Mouse (Mus musculus): ENCODE data around the gene Sag. TPM values are rescaled to one million over a fixed set of nuclear protein-coding genes. Genes with fewer than 3 reads are reported as not detected.

The Sag gene
- total and polyA plus RNA-seq, 2 experiments: 0.09 to 0.15 TPM

DNA sequence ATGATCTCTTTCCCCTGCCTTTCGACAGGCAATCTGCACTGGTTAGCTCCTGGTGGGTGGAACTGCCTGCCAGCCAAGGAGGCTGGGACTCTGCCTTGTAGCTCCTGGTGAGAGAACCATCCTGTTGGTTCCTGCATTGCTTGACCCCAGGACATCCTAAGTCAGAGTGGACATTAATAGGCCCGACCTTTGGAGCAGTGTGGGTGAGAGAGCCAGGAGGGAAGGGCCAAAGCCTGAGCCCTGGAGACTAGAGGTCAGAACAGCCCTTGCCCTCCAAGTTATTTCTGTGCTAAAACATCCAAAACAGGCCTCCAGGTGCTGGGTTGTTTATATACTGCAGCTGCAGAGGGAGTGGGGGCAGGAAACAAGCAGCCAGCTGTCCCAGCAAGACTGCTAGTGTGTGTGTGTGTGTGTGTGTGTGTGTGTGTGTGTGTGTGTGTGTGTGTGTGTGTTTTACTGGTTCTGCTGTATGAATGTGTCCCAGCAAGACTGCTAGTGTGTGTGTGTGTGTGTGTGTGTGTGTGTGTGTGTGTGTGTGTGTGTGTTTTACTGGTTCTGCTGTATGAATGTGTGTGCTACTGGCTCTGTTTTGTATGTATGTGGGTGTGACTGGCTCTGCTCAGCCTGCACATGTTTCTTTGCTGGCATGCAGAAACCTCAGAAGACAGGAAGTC is 43.5 kb downstream of the Sag start:
- Histone ChIP-seq H3K27ac (replicated peaks; ENCODE audit: insufficient read depth, low read depth, low read length) (no peak overlapping the region), H3K27me3 (ENCODE audit: control insufficient read depth, insufficient read depth, low read length) (no peaks in the 10 kb centered on the region), H3K4me1 (ENCODE audit: control insufficient read depth, insufficient read depth, low read length) (peaks cover 7% of the 10 kb centered on the region; the same call in 1 of the 2 replicates), H3K9ac (ENCODE audit: low read depth, low read length) (no peak overlapping the region), H3K36me3 (ENCODE audit: control insufficient read depth, insufficient read depth, low read length) (no peaks in the 10 kb centered on the region), H3K4me3 (ENCODE audit: insufficient read depth, low read depth, low read length) (no peak overlapping the region), H3K79me2 (ENCODE audit: control insufficient read depth, insufficient read depth, low read length) (no peaks in the 10 kb centered on the region)
- TF ChIP-seq POLR2A (IDR thresholded peaks at IDR 0.05; ENCODE audit: extremely low read depth, insufficient read depth, low read length) (no peak), CTCF (IDR thresholded peaks at IDR 0.05; ENCODE audit: low read depth, low read length) (no peak)
- DNase-seq (ENCODE audit: extremely low read depth, low read depth, low spot score): peak; percentile 78
- 5% methylated on average over 2 of the region's 2 CpGs for WGBS

DNA sequence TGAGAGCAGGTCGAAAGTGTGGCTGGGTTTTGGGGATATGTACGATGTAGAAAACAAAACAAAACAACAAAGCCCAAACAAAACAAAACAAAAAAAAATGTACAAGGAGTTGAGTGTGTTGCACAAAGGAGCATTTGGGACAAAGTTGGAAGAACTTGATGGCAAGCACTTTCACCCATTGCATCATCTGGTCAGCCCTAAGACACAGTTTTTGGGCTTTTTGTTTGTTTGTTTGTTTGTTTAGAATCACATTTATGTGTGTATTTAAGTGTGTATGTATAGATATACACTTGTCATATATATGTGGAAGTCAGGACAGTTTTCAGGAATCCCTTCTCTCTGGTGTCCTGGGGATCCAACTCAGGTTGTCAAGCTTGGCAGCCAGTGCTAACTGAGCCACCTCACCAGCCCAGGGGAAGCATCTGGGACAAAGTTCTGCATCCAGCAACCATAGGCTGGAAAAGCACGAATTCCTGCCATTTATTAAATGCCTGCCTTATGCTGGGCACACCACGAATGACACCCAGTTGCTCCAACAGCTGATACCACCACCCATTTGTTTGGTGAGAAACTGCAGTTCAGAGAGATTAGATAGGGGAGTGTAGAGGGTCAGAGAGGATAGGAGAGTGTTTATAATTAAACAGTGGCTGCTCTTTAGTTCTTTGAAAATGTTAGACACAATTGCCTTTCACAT is 44.1 kb downstream of the Sag start:
- Histone ChIP-seq H3K4me1 (ENCODE audit: control insufficient read depth, insufficient read depth, low read length) (peaks cover 10% of the 10 kb centered on the region; the same call in 1 of the 2 replicates), H3K4me3 (ENCODE audit: insufficient read depth, low read depth, low read length) (no peak overlapping the region), H3K27ac (replicated peaks; ENCODE audit: insufficient read depth, low read depth, low read length) (no peak overlapping the region), H3K79me2 (ENCODE audit: control insufficient read depth, insufficient read depth, low read length) (no peaks in the 10 kb centered on the region), H3K27me3 (ENCODE audit: control insufficient read depth, insufficient read depth, low read length) (no peaks in the 10 kb centered on the region), H3K9ac (ENCODE audit: low read depth, low read length) (no peak overlapping the region), H3K36me3 (ENCODE audit: control insufficient read depth, insufficient read depth, low read length) (no peaks in the 10 kb centered on the region)
- TF ChIP-seq CTCF (IDR thresholded peaks at IDR 0.05; ENCODE audit: low read depth, low read length): no peak
- TF ChIP-seq POLR2A (IDR thresholded peaks at IDR 0.05; ENCODE audit: extremely low read depth, insufficient read depth, low read length): no peak
- DNase-seq (ENCODE audit: extremely low read depth, low read depth, low spot score): peak; percentile 50
- WGBS: 26% methylated on average over 4 of the region's 4 CpGs

DNA sequence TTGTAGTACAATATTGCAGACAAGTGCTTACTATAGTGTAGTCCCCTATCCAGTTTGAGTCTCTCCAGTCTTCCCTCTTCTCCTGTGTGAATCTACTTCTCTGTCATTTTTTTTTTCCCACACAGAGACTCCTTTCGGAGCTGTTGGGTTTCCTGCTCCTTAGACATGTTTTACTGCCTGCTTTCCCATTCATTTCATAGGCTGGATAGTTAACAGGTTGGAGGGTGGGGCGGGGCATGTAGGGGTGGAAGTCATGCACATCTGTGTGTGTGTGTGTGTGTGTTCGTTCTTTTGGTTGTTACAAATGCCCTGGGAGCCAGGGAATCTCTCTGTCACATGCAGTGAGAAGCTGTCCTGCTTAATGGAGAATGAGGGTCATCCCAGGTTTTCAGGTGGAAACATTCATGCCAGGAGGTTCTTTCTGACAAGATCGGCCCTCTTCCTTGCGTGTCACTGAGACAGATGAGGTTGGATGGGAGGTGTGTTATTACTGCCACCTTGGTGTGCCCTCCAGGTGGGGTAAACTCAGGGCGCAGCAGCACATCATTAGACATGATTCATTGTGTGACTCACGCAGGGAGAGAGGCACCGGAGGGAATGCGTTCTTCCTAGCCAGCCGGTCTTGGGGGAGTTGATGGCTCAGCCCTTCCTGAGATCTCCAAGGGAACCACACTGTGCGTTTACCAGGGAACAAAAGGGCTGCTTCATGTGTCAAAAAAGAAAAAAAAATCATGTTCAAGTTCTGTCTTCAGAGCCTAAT is 44.9 kb downstream of the Sag start:
- no peak for TF ChIP-seq CTCF (IDR thresholded peaks at IDR 0.05; ENCODE audit: low read depth, low read length)
- TF ChIP-seq POLR2A (IDR thresholded peaks at IDR 0.05; ENCODE audit: extremely low read depth, insufficient read depth, low read length): no peak
- no peak overlapping the region for H3K4me3 ChIP-seq (ENCODE audit: insufficient read depth, low read depth, low read length)
- H3K4me1 ChIP-seq (ENCODE audit: control insufficient read depth, insufficient read depth, low read length): peaks cover 11% of the 10 kb centered on the region; the same call in 1 of the 2 replicates
- no peaks in the 10 kb centered on the region for H3K36me3 ChIP-seq (ENCODE audit: control insufficient read depth, insufficient read depth, low read length)
- H3K27me3 ChIP-seq (ENCODE audit: control insufficient read depth, insufficient read depth, low read length): no peaks in the 10 kb centered on the region
- H3K79me2 ChIP-seq (ENCODE audit: control insufficient read depth, insufficient read depth, low read length): peaks cover 5% of the 10 kb centered on the region; the same call in 1 of the 2 replicates
- H3K27ac ChIP-seq (replicated peaks; ENCODE audit: insufficient read depth, low read depth, low read length): no peak overlapping the region
- no peak overlapping the region for H3K9ac ChIP-seq (ENCODE audit: low read depth, low read length)
- DNase-seq (ENCODE audit: extremely low read depth, low read depth, low spot score): no peak
- 87% methylated on average over 11 of the region's 11 CpGs for WGBS

DNA sequence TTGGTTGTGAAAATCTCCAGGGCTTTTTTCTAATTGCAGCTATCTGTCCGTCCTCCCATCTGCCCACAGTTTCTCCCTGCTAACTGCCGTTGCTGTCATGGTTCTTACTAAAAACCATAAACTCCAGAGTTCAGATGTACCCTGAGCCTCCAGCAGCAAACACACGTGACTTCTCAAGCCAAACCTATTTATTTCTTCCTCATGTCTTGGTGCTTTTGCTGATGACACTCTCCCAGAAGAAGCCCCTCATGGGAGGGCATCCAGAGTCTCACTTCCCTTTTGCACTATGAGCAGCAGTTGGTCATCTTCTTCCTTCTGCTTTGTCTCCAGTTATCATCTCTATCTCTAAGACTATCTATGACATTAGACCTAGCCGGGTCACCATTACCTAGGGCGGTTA is 45.8 kb downstream of the Sag start:
- Histone ChIP-seq H3K4me1 (ENCODE audit: control insufficient read depth, insufficient read depth, low read length) (peaks cover 13% of the 10 kb centered on the region; the same call in 1 of the 2 replicates), H3K36me3 (ENCODE audit: control insufficient read depth, insufficient read depth, low read length) (no peaks in the 10 kb centered on the region), H3K79me2 (ENCODE audit: control insufficient read depth, insufficient read depth, low read length) (peaks cover 11% of the 10 kb centered on the region; the same call in 1 of the 2 replicates), H3K9ac (ENCODE audit: low read depth, low read length) (no peak overlapping the region), H3K4me3 (ENCODE audit: insufficient read depth, low read depth, low read length) (no peak overlapping the region), H3K27me3 (ENCODE audit: control insufficient read depth, insufficient read depth, low read length) (no peaks in the 10 kb centered on the region), H3K27ac (replicated peaks; ENCODE audit: insufficient read depth, low read depth, low read length) (no peak overlapping the region)
- no peak for DNase-seq (ENCODE audit: extremely low read depth, low read depth, low spot score)
- 83% methylated on average over 5 of the region's 5 CpGs for WGBS
- no peak for TF ChIP-seq POLR2A (IDR thresholded peaks at IDR 0.05; ENCODE audit: extremely low read depth, insufficient read depth, low read length)
- TF ChIP-seq CTCF (IDR thresholded peaks at IDR 0.05; ENCODE audit: low read depth, low read length): no peak

DNA sequence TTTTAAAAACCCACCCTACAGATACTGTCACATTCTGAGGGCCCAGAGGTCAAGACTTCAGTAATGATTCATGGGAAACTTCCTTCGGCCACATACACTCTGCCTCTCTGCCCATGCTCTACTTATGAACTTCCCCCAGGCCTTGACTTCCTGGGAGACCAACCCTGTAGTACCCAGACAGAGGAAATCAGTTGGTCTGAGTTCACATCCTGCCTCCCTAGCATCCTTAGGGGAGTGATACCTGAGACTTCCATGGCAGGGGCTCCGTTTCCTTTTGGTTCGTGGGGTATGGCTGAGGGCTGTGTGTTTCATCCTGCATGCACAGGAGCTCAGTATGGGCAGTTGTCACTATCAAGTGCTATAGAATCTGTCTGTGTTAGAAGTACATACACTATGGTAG is 47.9 kb downstream of the Sag start:
- Histone ChIP-seq H3K36me3 (ENCODE audit: control insufficient read depth, insufficient read depth, low read length) (no peaks in the 10 kb centered on the region), H3K27me3 (ENCODE audit: control insufficient read depth, insufficient read depth, low read length) (no peaks in the 10 kb centered on the region), H3K4me1 (ENCODE audit: control insufficient read depth, insufficient read depth, low read length) (peaks cover 13% of the 10 kb centered on the region; the same call in 1 of the 2 replicates), H3K79me2 (ENCODE audit: control insufficient read depth, insufficient read depth, low read length) (peaks cover 22% of the 10 kb centered on the region; the same call in 1 of the 2 replicates), H3K4me3 (ENCODE audit: insufficient read depth, low read depth, low read length) (no peak overlapping the region), H3K27ac (replicated peaks; ENCODE audit: insufficient read depth, low read depth, low read length) (no peak overlapping the region), H3K9ac (ENCODE audit: low read depth, low read length) (no peak overlapping the region)
- DNase-seq (ENCODE audit: extremely low read depth, low read depth, low spot score): no peak
- 84% methylated on average over 3 of the region's 3 CpGs for WGBS
- TF ChIP-seq CTCF (IDR thresholded peaks at IDR 0.05; ENCODE audit: low read depth, low read length) (no peak), POLR2A (IDR thresholded peaks at IDR 0.05; ENCODE audit: extremely low read depth, insufficient read depth, low read length) (no peak)

Data from liver, adult 2 months (tissue).